Mouse (Mus musculus) stomach, postnatal 0 days (tissue): ENCODE data around the gene Ufsp2. TPM values are rescaled to one million over a fixed set of nuclear protein-coding genes. Genes with fewer than 3 reads are reported as not detected.

Experiments
- ATAC-seq: fragments of 200-750 bp; cut with Nextera tagmentation; 2 replicates; pipeline ENCODE4 v1.8.0; 2017; ENCODE audit not compliant: low FRiP score, low TSS enrichment
- DNase-seq: peaks from one replicate; pipeline ENCODE4 v3.0.0-alpha.2; 2016; ENCODE audit warnings: low spot score
- H3K27ac ChIP-seq: fragments of 300-500 bp; sonication (generic); replicated peaks from 2 replicates; pipeline ENCODE4 v1.5.1; 2014; ENCODE audit warnings: mild to moderate bottlenecking, control low read depth
- H3K27me3 ChIP-seq: fragments of 300-500 bp; sonication (generic); 2 replicates; pipeline ENCODE4 v1.6.1; 2014; ENCODE audit warnings: low read length; ENCODE audit not compliant: control insufficient read depth, insufficient read depth
- H3K36me3 ChIP-seq: fragments of 300-500 bp; sonication (generic); 2 replicates; pipeline ENCODE4 v1.6.1; 2014; ENCODE audit warnings: low read length, mixed read lengths; ENCODE audit not compliant: control insufficient read depth, insufficient read depth
- H3K4me1 ChIP-seq: fragments of 300-500 bp; sonication (generic); replicated peaks from 2 replicates; pipeline ENCODE4 v1.6.1; 2014; ENCODE audit warnings: antibody characterized with exemption; ENCODE audit not compliant: control insufficient read depth, insufficient read depth
- H3K4me2 ChIP-seq: fragments of 300-500 bp; sonication (generic); replicated peaks from 2 replicates; pipeline ENCODE4 v1.6.1; 2014; ENCODE audit warnings: low read depth, mild to moderate bottlenecking, control low read depth, moderate library complexity
- H3K4me3 ChIP-seq: fragments of 300-500 bp; sonication (generic); 2 replicates; pipeline ENCODE4 v1.5.1; 2014; ENCODE audit warnings: low read depth, low read length, control low read depth
- H3K9ac ChIP-seq: fragments of 300-500 bp; sonication (generic); 2 replicates; pipeline ENCODE4 v1.6.1; 2014; ENCODE audit warnings: mild to moderate bottlenecking, low read length, control low read depth, mixed read lengths
- H3K9me3 ChIP-seq: fragments of 300-500 bp; sonication (generic); 2 replicates; pipeline ENCODE4 v1.6.1; 2016; ENCODE audit warnings: low read length; ENCODE audit not compliant: control insufficient read depth
- CTCF ChIP-seq: IDR thresholded peaks from 2 replicates; pipeline ENCODE4 v1.5.1; 2016; ENCODE audit warnings: antibody characterized with exemption, low read depth, mild to moderate bottlenecking, moderate library complexity
- EP300 ChIP-seq: optimal IDR thresholded peaks from 2 replicates; pipeline ENCODE3; 2016; ENCODE audit warnings: antibody characterized with exemption
- WGBS: fragments of 180-500 bp; shearing (Covaris S2); extraction: QIAGEN DNeasy Blood & Tissue Kit; methylation state at CpG from one replicate; pipeline ENCODE4 v1.1.7; 2014; 5-methylcytosine and 5-hydroxymethylcytosine counted together
- polyA plus RNA-seq: library from polyadenylated mRNA; unstranded; fragments of >200 nt; fragmentation: Nextera tagmentation; extraction: Ambion mirVana; gene quantifications from 2 replicates; pipeline ENCODE4 v1.2.1, GENCODE M21; 2015

Gene Ufsp2
- 68.8 and 73.8 TPM in 2 replicates for polyA plus RNA-seq

- peak within 1 kb of the TSS; percentile 57 for H3K4me3 ChIP-seq
- H3K4me1 ChIP-seq, result no peaks in the 10 kb centered on the region; the same call in 1 of the 2 replicates
- peak within 1 kb of the TSS; percentile 76 for H3K27ac ChIP-seq
- H3K9me3 ChIP-seq, result peaks cover 4% of the 10 kb centered on the region; the same call in 1 of the 2 replicates
- ATAC-seq (peak; percentile 98), DNase-seq (peak; percentile 96)
- peak within 1 kb of the TSS; percentile 63 for H3K4me2 ChIP-seq
- H3K9ac ChIP-seq, result peak within 1 kb of the TSS; percentile 68
- no peaks in the 10 kb centered on the region for H3K36me3 ChIP-seq
- TF ChIP-seq CTCF, result peak; percentile 56
- TF ChIP-seq EP300, result no peak
- H3K27me3 ChIP-seq, result no peaks in the 10 kb centered on the region
- WGBS, result under 1% methylated on average over 57 of the region's 57 CpGs
These were observed at the start of gene Ufsp2, which contains the start of gene 1700029J07Rik for GRCm38 (mm10) chr8:45975126-45975836. Gene Ufsp2 (plus strand): TSS chr8:45975528. Gene 1700029J07Rik (minus strand): TSS chr8:45975252.

- peak within 1 kb of the TSS; percentile 6; the same call in 1 of the 2 replicates for H3K4me3 ChIP-seq
- peak; percentile 96 for DNase-seq
- no peaks in the 10 kb centered on the region for H3K27me3 ChIP-seq
- no peaks in the 10 kb centered on the region for H3K4me1 ChIP-seq
- H3K36me3 ChIP-seq, result no peaks in the 10 kb centered on the region
- H3K4me2 ChIP-seq, result peak within 1 kb of the TSS; percentile 28; the same call in 1 of the 2 replicates
- no peak within 1 kb of the TSS for H3K27ac ChIP-seq
- H3K9me3 ChIP-seq, result no peaks in the 10 kb centered on the region
- H3K9ac ChIP-seq, result no peak within 1 kb of the TSS
- ATAC-seq, result peak; percentile 90
- TF ChIP-seq EP300 (no peak), CTCF (peak; percentile 100)
- WGBS, result 5% methylated on average over 23 of the region's 23 CpGs
These were observed 40.7 kb upstream of the Ufsp2 start, which contains the start of gene Ccdc110 for GRCm38 (mm10) chr8:45934582-45935014. Gene Ccdc110 (plus strand): TSS chr8:45934619.

GRCm38 (mm10) chr8:45936986-45937385 is 38.3 kb upstream of the Ufsp2 start:
- 82% methylated on average over 9 of the region's 9 CpGs for WGBS
- H3K9ac ChIP-seq, result no peak overlapping the region
- ATAC-seq, result no peak

DNA sequence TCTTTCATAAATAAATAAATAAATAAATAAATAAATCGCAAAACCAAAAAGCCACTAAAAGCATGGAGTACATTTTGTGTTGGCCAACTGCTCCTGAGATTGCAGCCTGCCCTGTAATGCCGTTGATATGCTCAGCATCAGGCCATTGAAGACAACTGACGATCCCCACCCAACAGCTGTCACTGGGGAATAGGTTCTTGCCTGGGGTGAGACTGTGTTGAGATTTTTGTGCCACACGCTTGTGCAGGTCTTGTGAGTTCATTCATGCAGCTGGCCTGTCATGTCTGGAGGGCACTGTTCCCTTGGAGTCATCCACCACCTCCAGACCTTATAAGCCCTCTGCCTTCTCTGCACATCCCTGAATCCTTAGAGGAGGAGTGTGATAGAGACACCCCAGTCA is 29.0 kb upstream of the Ufsp2 start:
- DNase-seq, result no peak
- no peak overlapping the region for H3K4me2 ChIP-seq
- no peak overlapping the region for H3K27ac ChIP-seq
- no peak overlapping the region for H3K4me3 ChIP-seq
- no peak overlapping the region for H3K9ac ChIP-seq
- TF ChIP-seq CTCF (no peak), EP300 (no peak)
- no peaks in the 10 kb centered on the region for H3K9me3 ChIP-seq
- H3K36me3 ChIP-seq, result no peaks in the 10 kb centered on the region
- no peaks in the 10 kb centered on the region for H3K27me3 ChIP-seq
- WGBS, result 84% methylated on average over 4 of the region's 4 CpGs
- ATAC-seq, result no peak
- H3K4me1 ChIP-seq, result no peaks in the 10 kb centered on the region

More at GRCm38 (mm10) chr8:45936986-45937385, 38.3 kb upstream of the Ufsp2 start:
- H3K4me2 ChIP-seq, result no peak overlapping the region
- no peak for DNase-seq
- no peaks in the 10 kb centered on the region for H3K4me1 ChIP-seq
- no peak overlapping the region for H3K4me3 ChIP-seq
- no peak for TF ChIP-seq EP300
- TF ChIP-seq CTCF, result no peak
- no peaks in the 10 kb centered on the region for H3K9me3 ChIP-seq
- H3K36me3 ChIP-seq, result no peaks in the 10 kb centered on the region
- no peak overlapping the region for H3K27ac ChIP-seq
- no peaks in the 10 kb centered on the region for H3K27me3 ChIP-seq

DNA sequence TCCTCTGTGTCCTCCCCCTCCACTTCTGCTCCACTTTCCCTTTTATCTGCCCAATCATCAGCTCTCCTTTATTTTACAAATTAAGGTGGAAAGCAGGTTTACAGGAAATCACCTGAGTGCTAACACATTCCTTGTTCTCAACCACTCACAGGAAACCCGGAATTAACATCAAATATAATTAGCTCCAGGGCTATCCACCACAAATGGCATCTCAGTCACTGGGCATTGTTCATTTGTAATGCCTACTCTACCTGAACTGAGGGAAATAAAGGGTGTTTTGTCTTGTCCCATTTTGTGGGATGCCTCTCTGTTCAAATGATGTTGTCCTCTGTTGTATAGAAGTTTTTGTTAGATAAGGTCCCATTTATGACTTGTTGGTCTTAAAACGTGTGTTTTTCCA is 24.7 kb upstream of the Ufsp2 start:
- Histone ChIP-seq H3K4me2 (no peak overlapping the region), H3K9ac (no peak overlapping the region), H3K27ac (no peak overlapping the region), H3K4me3 (no peak overlapping the region), H3K36me3 (no peaks in the 10 kb centered on the region), H3K4me1 (no peaks in the 10 kb centered on the region), H3K27me3 (no peaks in the 10 kb centered on the region), H3K9me3 (no peaks in the 10 kb centered on the region)
- TF ChIP-seq EP300, result no peak
- TF ChIP-seq CTCF, result no peak
- WGBS, result 66% methylated on average over 2 of the region's 2 CpGs
- DNase-seq (no peak), ATAC-seq (no peak)

- WGBS, result 94% methylated on average over 12 of the region's 12 CpGs
- TF ChIP-seq EP300, result no peak
- peak; percentile 31; the same call in 1 of the 2 replicates for TF ChIP-seq CTCF
- H3K36me3 ChIP-seq, result no peaks in the 10 kb centered on the region
- DNase-seq, result no peak
- H3K27ac ChIP-seq, result no peak overlapping the region
- no peaks in the 10 kb centered on the region for H3K27me3 ChIP-seq
- no peak for ATAC-seq
- H3K4me3 ChIP-seq, result no peak overlapping the region
- no peak overlapping the region for H3K9ac ChIP-seq
- H3K9me3 ChIP-seq, result peaks cover 4% of the 10 kb centered on the region; the same call in 1 of the 2 replicates
- H3K4me1 ChIP-seq, result no peaks in the 10 kb centered on the region
- H3K4me2 ChIP-seq, result no peak overlapping the region
These were observed 4.4 kb upstream of the Ufsp2 start for GRCm38 (mm10) chr8:45970894-45971293.
